Mouse (Mus musculus) left cerebral cortex, adult 6 months (tissue): Measurements from ENCODE around the gene Snw1. TPM values are rescaled to one million over a fixed set of nuclear protein-coding genes. Genes with fewer than 3 reads are reported as not detected.

ENCODE experiments used
- long read RNA-seq, 2 experiments: library from polyadenylated mRNA; unstranded; transcript quantifications; one replicate each; pipeline ENCODE4 v2.0.0; 2019 to 2020
- polyA plus RNA-seq: library from polyadenylated mRNA; unstranded; fragments of <200 nt; fragmentation: Nextera tagmentation; gene quantifications from 2 replicates; pipeline ENCODE4 v1.2.3, GENCODE M21; 2021

Gene Snw1
- polyA plus RNA-seq: 54.4 and 58.2 TPM in 2 replicates
- long read RNA-seq, experiment 1, transcript Snw1-201 (14 exons, 2,232 nt): major isoform, 78 of 110 reads
- long read RNA-seq, experiment 1, partial matches to known transcripts: 21 of 110 reads
- long read RNA-seq, experiment 1, other reads (novel, unspliced or antisense): 11 of 110 reads
- long read RNA-seq, experiment 2, full-length matches to known transcripts: 20 of 103 reads
- long read RNA-seq, experiment 2, partial matches to known transcripts: 77 of 103 reads
- long read RNA-seq, experiment 2, other reads (novel, unspliced or antisense): 6 of 103 reads

DNA sequence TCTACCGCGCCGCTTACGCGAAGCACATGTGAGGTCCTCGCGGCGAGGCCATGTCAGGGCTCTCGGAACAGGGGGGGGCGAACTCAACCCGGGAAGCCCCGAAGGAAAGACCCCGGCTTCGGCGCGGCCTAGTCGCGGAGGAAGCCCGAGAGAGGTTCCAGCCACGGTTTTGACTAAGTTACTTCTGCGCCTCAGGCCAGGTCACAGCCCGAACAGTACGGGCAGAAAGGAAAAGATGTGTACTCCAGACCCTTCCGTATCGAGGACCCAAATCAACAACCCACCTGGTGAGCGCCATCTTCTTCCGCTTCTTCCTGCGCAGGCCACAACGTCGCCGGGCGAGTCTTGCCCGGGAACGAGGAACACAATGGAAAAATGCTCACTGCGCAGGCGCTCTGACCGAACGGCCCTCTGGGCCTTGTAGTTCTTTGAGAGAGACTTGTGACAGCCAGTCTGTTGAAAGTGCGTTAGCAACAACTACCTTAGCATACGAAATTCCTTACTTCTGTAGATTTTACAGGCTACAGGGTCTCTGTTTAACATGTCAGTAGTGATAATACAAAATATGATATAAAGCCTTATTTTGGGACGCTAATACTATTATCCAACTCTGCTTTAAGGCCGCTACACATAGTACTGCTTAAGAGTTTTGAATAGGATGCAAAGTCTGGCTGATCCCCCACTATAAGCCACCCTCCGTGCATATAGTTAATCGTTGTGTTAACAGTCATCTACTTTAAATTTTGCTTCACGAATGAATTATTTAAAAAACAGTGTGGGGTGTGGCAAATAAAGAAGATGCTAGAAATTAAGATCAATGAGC is at the start of gene Snw1:
Snw1 (minus strand) TSS at position 311 of the 823 bp plus-strand sequence.

DNA sequence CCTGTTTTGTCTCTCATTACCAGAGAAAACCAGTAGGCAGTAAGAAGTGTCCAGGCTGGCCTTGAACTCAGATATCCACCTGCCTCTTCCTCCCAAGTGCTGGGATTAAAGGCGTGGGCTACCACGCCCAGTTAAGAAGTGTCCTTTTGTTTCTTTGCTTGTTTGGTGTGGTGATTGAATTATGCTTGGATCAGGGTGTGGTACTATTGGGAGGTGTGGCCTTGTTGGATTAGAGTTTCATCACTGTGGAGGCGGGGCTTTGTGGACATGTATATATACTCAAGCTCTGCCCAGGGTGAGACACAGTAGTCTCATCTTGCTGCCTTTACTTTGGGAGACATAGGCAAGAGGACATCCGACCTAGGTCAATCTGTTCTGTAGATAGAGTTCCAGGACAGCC is 41.9 kb upstream of the Snw1 start, which contains the start of gene Gm8300:
Gm8300 (plus strand) TSS at position 301 of the 400 bp plus-strand sequence.

DNA sequence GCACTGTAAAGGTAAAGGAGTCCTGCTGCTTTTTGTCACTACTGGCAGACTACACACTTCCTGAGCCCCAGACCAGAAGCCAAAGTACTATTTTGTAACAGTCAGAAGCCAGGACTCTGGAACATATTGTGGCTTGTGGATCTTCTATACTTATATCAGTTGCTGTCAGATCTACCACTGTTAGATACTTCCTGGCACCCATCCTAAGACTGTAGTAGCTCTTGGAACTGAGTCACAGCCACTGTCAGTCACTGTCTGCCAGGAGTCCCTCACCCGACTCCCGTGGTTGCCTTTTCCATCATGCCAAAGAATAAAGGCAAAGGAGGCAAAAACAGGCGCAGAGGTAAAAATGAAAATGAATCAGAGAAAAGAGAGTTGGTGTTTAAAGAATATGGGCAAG is 22.3 kb upstream of the Snw1 start, which contains the start of gene Gm5788:
Gm5788 (plus strand) TSS at position 301 of the 400 bp plus-strand sequence.

DNA sequence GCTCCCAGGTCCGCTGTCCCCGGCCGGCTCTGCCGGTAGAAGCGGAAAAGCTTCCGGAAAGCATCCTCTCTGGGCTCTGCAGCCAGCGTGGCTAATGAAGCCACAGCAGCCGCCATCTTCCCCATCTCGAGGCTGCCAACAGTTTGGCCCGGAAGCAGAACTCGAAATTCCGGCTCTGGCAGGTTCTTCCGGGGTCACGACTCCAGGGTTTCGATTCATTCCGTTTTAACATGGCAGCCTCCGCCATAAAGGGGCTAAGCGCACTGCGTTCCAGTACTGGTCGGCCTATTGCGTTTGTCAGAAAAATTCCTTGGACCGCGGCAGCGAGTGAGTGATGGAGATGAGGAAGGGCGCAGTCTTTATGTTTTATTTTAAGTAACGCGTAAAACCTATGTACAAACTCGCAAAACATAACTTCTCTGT is 28.4 kb downstream of the Snw1 start, which contains the start of the genes Slirp and Alkbh1:
Slirp (plus strand) TSS at position 197 of the 423 bp plus-strand sequence.
Alkbh1 (minus strand) TSS at position 318 of the 423 bp plus-strand sequence.

Other genes starting within 250 kb of the Snw1 start
- gene Noxred1, start 233.5 kb downstream of the Snw1 start, polyA plus RNA-seq: 0.11 and 0.12 TPM in 2 replicates
- gene Vipas39, start 206.0 kb downstream of the Snw1 start, polyA plus RNA-seq: 30.4 and 32.3 TPM in 2 replicates
- 140 and 151 TPM in 2 replicates for gene Ahsa1, start 205.8 kb downstream of the Snw1 start, polyA plus RNA-seq
- 0.09 TPM in 1 of 2 replicates, not detected in the other for gene Ism2, start 172.6 kb downstream of the Snw1 start, polyA plus RNA-seq
- 22.0 and 26.6 TPM in 2 replicates for gene Sptlc2, start 83.9 kb downstream of the Snw1 start, polyA plus RNA-seq
- gene Slirp, start 28.4 kb downstream of the Snw1 start, polyA plus RNA-seq: 374 and 398 TPM in 2 replicates
- gene Alkbh1, start 28.3 kb downstream of the Snw1 start, polyA plus RNA-seq: 5.7 and 10.5 TPM in 2 replicates
- not detected in 2 replicates for gene Gm5788, start 22.4 kb upstream of the Snw1 start, polyA plus RNA-seq
- not detected in 2 replicates for gene Gm8300, start 42.0 kb upstream of the Snw1 start, polyA plus RNA-seq
- not detected in 2 replicates for gene Oog1, start 130.4 kb upstream of the Snw1 start, polyA plus RNA-seq
- not detected in 2 replicates for gene Gm4027, start 146.6 kb upstream of the Snw1 start, polyA plus RNA-seq
- not detected in 2 replicates for gene Gm16381, start 172.3 kb upstream of the Snw1 start, polyA plus RNA-seq